ENCODE assay signal across 9 mouse cellular contexts in the genomic region with DNA sequence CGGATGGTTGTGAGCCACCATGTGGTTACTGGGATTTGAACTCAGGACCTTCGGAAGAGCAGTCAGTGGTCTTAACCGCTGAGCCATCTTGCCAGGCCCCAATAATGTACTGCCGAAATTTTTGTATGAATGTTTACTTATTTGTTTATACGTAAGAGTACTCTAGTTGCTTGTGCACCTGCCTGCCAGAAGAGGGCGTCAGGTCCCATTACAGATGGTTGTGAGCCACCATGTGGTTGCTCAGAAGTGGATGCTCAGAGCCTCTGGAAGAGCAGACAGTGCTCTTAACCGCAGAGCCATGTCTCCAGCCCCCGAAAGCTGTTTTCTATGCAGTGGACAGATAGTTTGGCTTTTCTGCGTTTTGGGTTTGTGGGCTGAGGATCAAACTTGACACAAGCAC. TPM values are rescaled to one million over a fixed set of nuclear protein-coding genes. Genes with fewer than 3 reads are reported as not detected.
DNase-seq lines count a peak whose midpoint lies in the region; TF ChIP-seq lines count a peak whose summit lies in the region.
"Had no signal": no experiment of that assay in that cellular context is flagged by ENCODE, and none has a peak within 500 bp of the region (broad histone marks: within the 10 kb centered on the region; RNA-seq: fewer than 3 reads in every experiment).

No protein-coding gene starts in this region.

- no peaks in the 10 kb centered on the region for H3K4me1 ChIP-seq in bone marrow, adult 2 months (ENCODE audit: control insufficient read depth, insufficient read depth, low read length)

- no peak overlapping the region for H3K27ac ChIP-seq in bone marrow, adult 2 months (ENCODE audit: control insufficient read depth, insufficient read depth, low read depth, low read length, poor library complexity)
- H3K27ac ChIP-seq: heart, embryonic 13.5 days had no signal

- H3K36me3 ChIP-seq in splenic B cell, adult 2 months (ENCODE audit: control insufficient read depth, insufficient read depth, low read length, poor library complexity, severe bottlenecking), result peaks cover 1% of the 10 kb centered on the region; the same call in 1 of the 2 replicates

- peak; percentile 51; the same call in 1 of the 2 replicates for TF ChIP-seq CTCF in bone marrow, adult 2 months (IDR thresholded peaks at IDR 0.05; ENCODE audit: control insufficient read depth, insufficient read depth, low read length)

- WGBS in bone marrow, adult 2 months, result 69% methylated on average over 9 of the region's 9 CpGs

- H3K27me3 ChIP-seq in splenic B cell, adult 2 months (ENCODE audit: control insufficient read depth, insufficient read depth, low read length, poor library complexity, severe bottlenecking), result no peaks in the 10 kb centered on the region
- H3K27me3 ChIP-seq: heart, embryonic 13.5 days had no signal

- TF ChIP-seq POLR2A in bone marrow, adult 2 months (IDR thresholded peaks at IDR 0.05; ENCODE audit: borderline replicate concordance, control insufficient read depth, low read depth, low read length), result no peak

- no peak overlapping the region for H3K4me3 ChIP-seq in bone marrow, adult 2 months (replicated peaks; ENCODE audit: control insufficient read depth, low read depth, low read length)
- H3K4me3 ChIP-seq: heart, embryonic 13.5 days had no signal

- peak; percentile 28 to 37 for DNase-seq in cerebellum, adult 18-20 months
- DNase-seq in cerebellum, adult 9-10 months, result no peak
- DNase-seq in layer of hippocampus, adult 9-11 months, result peak; percentile 18
- no peak for DNase-seq in layer of hippocampus, adult 11-12 months (ENCODE audit: low spot score)
- peak; percentile 54 for DNase-seq in kidney, postnatal 4 days
- DNase-seq in splenic B cell, adult 2 months (ENCODE audit: low read depth, low spot score), result peak; percentile 36
- DNase-seq in layer of hippocampus, postnatal 36 days, result no peak

RNA-seq across cellular contexts. Expression of a gene that starts 21.6 kb away (rescaled TPM):
- not detected in 2 replicates for polyA plus RNA-seq in bone marrow, adult 2 months (2011; ENCODE audit: insufficient read depth, insufficient read length, low replicate concordance, missing spikeins)
- 1 to 10 TPM; 6.4 to 7.5 TPM for total RNA-seq in layer of hippocampus, postnatal 36 days (2021)

RNA-seq across cellular contexts. Expression of a gene that starts 28.1 kb away (rescaled TPM):
- polyA plus RNA-seq in bone marrow, adult 2 months (2011; ENCODE audit: insufficient read depth, insufficient read length, low replicate concordance, missing spikeins), result 11.1 and 11.4 TPM in 2 replicates
- total RNA-seq in layer of hippocampus, postnatal 36 days (2021), result 10 to 100 TPM; 27.4 to 28.6 TPM

Comparison
In these comparisons a context has a peak if more than half of its experiments do, and no peak if none do; other contexts are left out.
1. DNase-seq: peak in cerebellum, adult 18-20 months (2 of 2), layer of hippocampus, adult 9-11 months (single experiment), kidney, postnatal 4 days (2 of 2) and splenic B cell, adult 2 months (single experiment); none in cerebellum, adult 9-10 months (single experiment), layer of hippocampus, adult 11-12 months (single experiment) and layer of hippocampus, postnatal 36 days (0 of 2).